Mouse (Mus musculus): Measurements from ENCODE around the gene Helz2. TPM values are rescaled to one million over a fixed set of nuclear protein-coding genes. Genes with fewer than 3 reads are reported as not detected.

The Helz2 gene
- 53.0 and 78.8 TPM in 2 replicates for polyA plus RNA-seq (2012; rRNA removed; ENCODE audit: low replicate concordance)

GRCm38 (mm10) chr2:181241602-181242313 lies at the start of gene Helz2:
TSS of gene Helz2 (minus strand) at chr2:181242027.

GRCm38 (mm10) chr2:181287958-181288350 lies 46.1 kb upstream of the Helz2 start, which contains the start of gene Gmeb2:
TSS of gene Gmeb2 (minus strand) at chr2:181288035.

GRCm38 (mm10) chr2:181219538-181220216 lies 22.1 kb downstream of the Helz2 start, which contains the start of gene Fndc11:
TSS of gene Fndc11 (plus strand) at chr2:181220013.

GRCm38 (mm10) chr2:181213021-181213445 lies 28.8 kb downstream of the Helz2 start, which contains the start of gene Srms:
TSS of gene Srms (minus strand) at chr2:181213185.

DNA sequence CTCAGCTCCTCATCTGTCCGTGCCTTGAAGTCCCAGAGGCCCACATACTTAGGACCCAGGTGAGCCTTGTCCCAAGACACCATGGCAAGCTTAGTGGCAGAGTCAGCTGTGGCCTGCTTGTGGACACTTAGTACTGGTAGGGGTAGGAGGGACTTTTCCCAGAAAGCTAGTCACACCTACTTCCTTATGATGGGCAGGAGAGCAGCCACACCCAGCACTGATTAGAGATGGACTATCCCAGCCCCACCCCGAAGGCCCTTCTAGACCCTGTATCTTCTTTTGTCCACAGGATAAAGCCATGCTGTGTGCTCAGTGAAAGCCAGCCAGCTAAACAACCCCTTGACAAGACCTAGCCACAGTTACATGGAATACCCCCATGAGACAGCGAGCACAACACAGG lies 39.4 kb downstream of the Helz2 start, which contains the start of gene Ptk6:
Gene Ptk6, minus strand, starts transcription at position 368 of the 400 bp plus-strand sequence.

GRCm38 (mm10) chr2:181187121-181188000 lies 54.5 kb downstream of the Helz2 start, which contains the start of gene Ppdpf:
TSS of gene Ppdpf (plus strand) at chr2:181187247.

Other genes with a start within 250 kb of the Helz2 start
- 0.35 TPM in 1 of 2 replicates, not detected in the other for gene Chrna4, start 198.5 kb downstream of the Helz2 start, polyA plus RNA-seq (2012; rRNA removed; ENCODE audit: low replicate concordance)
- gene Kcnq2, start 106.7 kb downstream of the Helz2 start, polyA plus RNA-seq (2012; rRNA removed; ENCODE audit: low replicate concordance), result 0.04 TPM in 1 of 2 replicates, not detected in the other
- gene Eef1a2, start 85.0 kb downstream of the Helz2 start, polyA plus RNA-seq (2012; rRNA removed; ENCODE audit: low replicate concordance), result 0.16 and 238 TPM in 2 replicates
- 163 and 261 TPM in 2 replicates for gene Ppdpf, start 54.8 kb downstream of the Helz2 start, polyA plus RNA-seq (2012; rRNA removed; ENCODE audit: low replicate concordance)
- 0.11 and 0.40 TPM in 2 replicates for gene Ptk6, start 39.2 kb downstream of the Helz2 start, polyA plus RNA-seq (2012; rRNA removed; ENCODE audit: low replicate concordance)
- 1.4 and 1.9 TPM in 2 replicates for gene Srms, start 28.8 kb downstream of the Helz2 start, polyA plus RNA-seq (2012; rRNA removed; ENCODE audit: low replicate concordance)
- gene Fndc11, start 22.0 kb downstream of the Helz2 start, polyA plus RNA-seq (2012; rRNA removed; ENCODE audit: low replicate concordance), result 0.27 and 0.34 TPM in 2 replicates
- gene Gmeb2, start 46.0 kb upstream of the Helz2 start, polyA plus RNA-seq (2012; rRNA removed; ENCODE audit: low replicate concordance), result 25.4 and 31.0 TPM in 2 replicates
- gene Stmn3, start 72.5 kb upstream of the Helz2 start, polyA plus RNA-seq (2012; rRNA removed; ENCODE audit: low replicate concordance), result 0.12 and 0.30 TPM in 2 replicates
- gene Rtel1, start 77.7 kb upstream of the Helz2 start, polyA plus RNA-seq (2012; rRNA removed; ENCODE audit: low replicate concordance), result 39.3 and 60.7 TPM in 2 replicates
- gene Zgpat, start 122.9 kb upstream of the Helz2 start, polyA plus RNA-seq (2012; rRNA removed; ENCODE audit: low replicate concordance), result 37.8 and 41.8 TPM in 2 replicates
- 32.9 and 45.7 TPM in 2 replicates for gene Arfrp1, start 123.4 kb upstream of the Helz2 start, polyA plus RNA-seq (2012; rRNA removed; ENCODE audit: low replicate concordance)
- gene Lime1, start 138.1 kb upstream of the Helz2 start, polyA plus RNA-seq (2012; rRNA removed; ENCODE audit: low replicate concordance), result 90.2 and 175 TPM in 2 replicates
- 9.5 and 13.9 TPM in 2 replicates for gene Zbtb46, start 217.4 kb upstream of the Helz2 start, polyA plus RNA-seq (2012; rRNA removed; ENCODE audit: low replicate concordance)

Measured in mammary gland, adult 2 months (tissue).